Mouse (Mus musculus) stomach, postnatal 0 days (tissue): ENCODE results near the gene Pole4.

Experiments used
- CTCF ChIP-seq: IDR thresholded peaks from 2 replicates; pipeline ENCODE4 v1.5.1; 2016; ENCODE audit warnings: antibody characterized with exemption, low read depth, mild to moderate bottlenecking, moderate library complexity
- EP300 ChIP-seq: optimal IDR thresholded peaks from 2 replicates; pipeline ENCODE3; 2016; ENCODE audit warnings: antibody characterized with exemption

DNA sequence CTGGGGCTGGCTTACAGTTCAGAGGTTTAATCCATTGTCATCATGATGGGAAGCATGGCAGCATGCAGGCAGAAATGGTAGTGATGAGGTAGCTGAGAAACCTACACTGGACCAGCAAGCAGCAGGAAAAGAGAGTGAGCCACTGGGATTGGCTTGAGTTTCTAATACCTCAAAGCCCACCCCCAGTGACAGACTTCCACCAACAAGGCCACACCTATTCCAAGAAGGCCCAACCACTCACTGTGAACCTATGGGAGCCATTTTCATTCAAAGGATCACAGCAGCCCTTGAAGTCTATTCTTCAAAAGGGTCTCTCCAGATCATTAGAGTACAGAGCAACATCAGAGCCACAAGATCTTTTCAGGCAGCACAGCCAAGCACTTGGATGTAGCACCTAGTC, 38.7 kb downstream of the Pole4 start:
- TF ChIP-seq CTCF (no peak), EP300 (no peak)
